Mouse (Mus musculus) intestine, postnatal 0 days (tissue): ENCODE results near the gene Arhgap15. TPM values are rescaled to one million over a fixed set of nuclear protein-coding genes. Genes with fewer than 3 reads are reported as not detected.
A peak's percentile ranks its signal among the peaks of the same experiment; 100 is the strongest.

Experiments
- ATAC-seq: fragments of 200-750 bp; cut with Nextera tagmentation; 2 replicates; pipeline ENCODE4 v1.8.0; 2017; ENCODE audit warnings: mild to moderate bottlenecking, moderate TSS enrichment, moderate library complexity
- H3K27ac ChIP-seq: fragments of 300-500 bp; sonication (generic); 2 replicates; pipeline ENCODE4 v1.5.1; 2014; ENCODE audit warnings: mild to moderate bottlenecking, low read depth, low read length, moderate library complexity
- H3K27me3 ChIP-seq: fragments of 300-500 bp; sonication (generic); replicated peaks from 2 replicates; pipeline ENCODE4 v1.6.1; 2014; ENCODE audit warnings: low read length, mixed read lengths; ENCODE audit not compliant: control insufficient read depth, insufficient read depth
- H3K36me3 ChIP-seq: fragments of 300-500 bp; sonication (generic); 2 replicates; pipeline ENCODE4 v1.6.1; 2014; ENCODE audit warnings: mild to moderate bottlenecking, moderate library complexity; ENCODE audit not compliant: control insufficient read depth, insufficient read depth
- H3K4me1 ChIP-seq: fragments of 300-500 bp; sonication (generic); replicated peaks from 2 replicates; pipeline ENCODE4 v1.6.1; 2014; ENCODE audit warnings: antibody characterized with exemption, low read length, mixed read lengths; ENCODE audit not compliant: control insufficient read depth, insufficient read depth
- H3K4me2 ChIP-seq: fragments of 300-500 bp; sonication (generic); replicated peaks from 2 replicates; pipeline ENCODE4 v1.6.1; 2014; ENCODE audit warnings: low read depth, mild to moderate bottlenecking, moderate library complexity
- H3K4me3 ChIP-seq: fragments of 300-500 bp; sonication (generic); 2 replicates; pipeline ENCODE4 v1.5.1; 2014; ENCODE audit warnings: low read depth, low read length
- H3K9ac ChIP-seq: fragments of 300-500 bp; sonication (generic); 2 replicates; pipeline ENCODE4 v1.6.1; 2014; ENCODE audit warnings: mild to moderate bottlenecking, low read depth, low read length
- H3K9me3 ChIP-seq: fragments of 300-500 bp; sonication (generic); 2 replicates; pipeline ENCODE4 v1.6.1; 2016; ENCODE audit warnings: mixed run types; ENCODE audit not compliant: control insufficient read depth
- CTCF ChIP-seq: sonication (generic); IDR thresholded peaks from 2 replicates; pipeline ENCODE4 v1.5.1; 2016; ENCODE audit warnings: low read depth, mild to moderate bottlenecking, control low read depth, antibody characterized with exemption, moderate library complexity
- WGBS: fragments of 180-500 bp; shearing (Covaris S2); extraction: QIAGEN DNeasy Blood & Tissue Kit; methylation state at CpG from one replicate; pipeline ENCODE4 v1.1.7; 2014; 5-methylcytosine and 5-hydroxymethylcytosine counted together
- polyA plus RNA-seq: library from polyadenylated mRNA; unstranded; fragments of >200 nt; fragmentation: Nextera tagmentation; extraction: Ambion mirVana; gene quantifications from 2 replicates; pipeline ENCODE4 v1.2.1, GENCODE M21; 2015

Arhgap15 gene
- polyA plus RNA-seq, 1 experiment from 2014 or later: 0.80 TPM

DNA sequence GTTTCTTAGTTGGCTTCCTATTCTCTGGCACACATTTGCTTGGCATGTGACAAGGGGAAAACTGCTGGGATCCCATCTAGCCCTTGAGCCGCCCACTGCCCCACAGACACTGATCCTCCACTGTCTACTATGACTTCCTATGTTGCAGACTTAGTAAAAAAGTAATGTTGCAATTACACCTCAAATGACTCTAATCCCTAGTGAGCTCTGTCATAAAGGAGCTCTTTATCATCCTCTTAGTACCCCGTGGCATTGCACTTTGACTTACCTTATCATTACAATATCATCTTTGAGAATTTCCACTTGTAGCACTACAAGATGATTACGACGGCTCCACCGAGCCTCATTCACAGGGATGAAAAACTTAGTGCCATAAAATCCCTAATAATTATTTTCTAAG, 190.6 kb downstream of the Arhgap15 start:
- WGBS: 51% methylated on average over 5 of the region's 5 CpGs
- no peak for TF ChIP-seq CTCF
- H3K4me2 ChIP-seq: no peak overlapping the region
- H3K27ac ChIP-seq: no peak overlapping the region
- H3K4me1 ChIP-seq: no peaks in the 10 kb centered on the region
- H3K27me3 ChIP-seq: no peaks in the 10 kb centered on the region
- H3K4me3 ChIP-seq: no peak overlapping the region
- no peaks in the 10 kb centered on the region for H3K36me3 ChIP-seq
- no peak overlapping the region for H3K9ac ChIP-seq
- no peaks in the 10 kb centered on the region for H3K9me3 ChIP-seq
- ATAC-seq: 0 out of 2 replicates have a peak, but pooled peaks have one; percentile 28

GRCm38 (mm10) chr2:43945679-43946078, 197.1 kb downstream of the Arhgap15 start:
- no peaks in the 10 kb centered on the region for H3K4me1 ChIP-seq
- no peak overlapping the region for H3K4me2 ChIP-seq
- H3K9ac ChIP-seq: no peak overlapping the region
- H3K4me3 ChIP-seq: no peak overlapping the region
- H3K9me3 ChIP-seq: no peaks in the 10 kb centered on the region
- 91% methylated on average over 2 of the region's 2 CpGs for WGBS
- no peaks in the 10 kb centered on the region for H3K27me3 ChIP-seq
- H3K36me3 ChIP-seq: no peaks in the 10 kb centered on the region
- ATAC-seq: no peak
- no peak overlapping the region for H3K27ac ChIP-seq
- TF ChIP-seq CTCF: no peak

- 85% methylated on average over 13 of the region's 13 CpGs for WGBS
- H3K4me2 ChIP-seq: no peak overlapping the region
- H3K9ac ChIP-seq: no peak overlapping the region
These were observed 201.3 kb downstream of the Arhgap15 start for GRCm38 (mm10) chr2:43949775-43950492.

DNA sequence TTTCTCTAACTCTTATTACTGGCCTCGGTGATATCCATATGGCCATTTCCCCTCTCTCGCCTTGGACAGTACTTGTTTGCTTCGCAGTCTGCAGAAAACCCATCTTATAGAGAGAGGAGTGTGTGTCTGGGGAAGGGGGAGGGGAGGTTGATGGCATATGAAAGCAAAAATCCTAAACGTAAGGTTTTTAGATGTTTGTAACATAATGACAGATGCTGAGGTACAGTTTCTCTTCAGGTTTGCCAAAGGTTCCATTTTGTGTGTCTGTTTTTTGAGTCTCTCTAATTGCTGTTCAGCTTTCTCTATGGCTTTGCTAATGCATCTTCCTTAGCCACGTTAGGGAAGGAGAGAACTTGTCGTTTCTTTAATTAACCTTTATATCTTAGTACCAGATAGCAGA, 202.1 kb downstream of the Arhgap15 start:
- Histone ChIP-seq H3K4me2 (no peak overlapping the region), H3K4me1 (no peaks in the 10 kb centered on the region), H3K27me3 (no peaks in the 10 kb centered on the region), H3K36me3 (no peaks in the 10 kb centered on the region), H3K9me3 (no peaks in the 10 kb centered on the region), H3K4me3 (no peak overlapping the region), H3K9ac (no peak overlapping the region), H3K27ac (no peak overlapping the region)
- no peak for ATAC-seq
- WGBS: 75% methylated on average over 6 of the region's 6 CpGs
- TF ChIP-seq CTCF: no peak

More at GRCm38 (mm10) chr2:43949775-43950492, 201.3 kb downstream of the Arhgap15 start:
- Histone ChIP-seq H3K27me3 (no peaks in the 10 kb centered on the region), H3K27ac (no peak overlapping the region), H3K4me1 (no peaks in the 10 kb centered on the region), H3K36me3 (no peaks in the 10 kb centered on the region), H3K4me3 (no peak overlapping the region), H3K9me3 (no peaks in the 10 kb centered on the region)
- ATAC-seq: no peak
- TF ChIP-seq CTCF: no peak

DNA sequence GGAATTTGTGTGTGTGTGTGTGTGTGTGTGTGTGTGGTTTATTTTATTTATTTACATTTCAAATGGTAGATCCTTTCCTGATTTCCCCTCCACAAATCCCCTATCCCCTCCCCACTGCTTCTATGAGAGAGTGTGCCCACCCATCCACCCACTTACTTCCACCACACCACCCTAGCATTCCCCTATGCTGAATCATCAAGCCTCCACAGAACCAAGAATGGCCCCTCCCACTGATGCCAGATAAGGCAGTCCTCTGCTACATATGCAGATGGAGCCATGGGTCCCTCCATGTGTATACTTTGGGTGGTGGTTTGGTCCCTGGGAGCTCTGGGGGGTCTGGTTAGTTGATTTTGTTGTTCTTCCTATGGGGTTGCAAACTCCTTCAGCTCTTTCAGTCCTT, 210.6 kb downstream of the Arhgap15 start:
- H3K27ac ChIP-seq: no peak overlapping the region
- H3K9ac ChIP-seq: no peak overlapping the region
- no peaks in the 10 kb centered on the region for H3K4me1 ChIP-seq
- no peak for TF ChIP-seq CTCF
- no peak for ATAC-seq
- no peaks in the 10 kb centered on the region for H3K36me3 ChIP-seq
- H3K4me3 ChIP-seq: no peak overlapping the region
- no peaks in the 10 kb centered on the region for H3K9me3 ChIP-seq
- H3K27me3 ChIP-seq: no peaks in the 10 kb centered on the region
- H3K4me2 ChIP-seq: no peak overlapping the region

GRCm38 (mm10) chr2:43962466-43962865, 213.8 kb downstream of the Arhgap15 start:
- no peak overlapping the region for H3K4me2 ChIP-seq
- H3K9ac ChIP-seq: no peak overlapping the region
- no peaks in the 10 kb centered on the region for H3K36me3 ChIP-seq
- TF ChIP-seq CTCF: no peak
- H3K27ac ChIP-seq: no peak overlapping the region
- H3K4me1 ChIP-seq: no peaks in the 10 kb centered on the region
- no peak for ATAC-seq
- H3K4me3 ChIP-seq: no peak overlapping the region
- no peaks in the 10 kb centered on the region for H3K9me3 ChIP-seq
- 62% methylated on average over 5 of the region's 5 CpGs for WGBS
- H3K27me3 ChIP-seq: no peaks in the 10 kb centered on the region
